Mouse (Mus musculus) intestine, postnatal 0 days (tissue): ENCODE results near the gene Ccnb1. TPM values are rescaled to one million over a fixed set of nuclear protein-coding genes. Genes with fewer than 3 reads are reported as not detected.

Source experiments
- ATAC-seq: fragments of 200-750 bp; cut with Nextera tagmentation; 2 replicates; pipeline ENCODE4 v1.8.0; 2017; ENCODE audit warnings: mild to moderate bottlenecking, moderate TSS enrichment, moderate library complexity
- H3K27ac ChIP-seq: fragments of 300-500 bp; sonication (generic); 2 replicates; pipeline ENCODE4 v1.5.1; 2014; ENCODE audit warnings: mild to moderate bottlenecking, low read depth, low read length, moderate library complexity
- H3K27me3 ChIP-seq: fragments of 300-500 bp; sonication (generic); replicated peaks from 2 replicates; pipeline ENCODE4 v1.6.1; 2014; ENCODE audit warnings: low read length, mixed read lengths; ENCODE audit not compliant: control insufficient read depth, insufficient read depth
- H3K36me3 ChIP-seq: fragments of 300-500 bp; sonication (generic); 2 replicates; pipeline ENCODE4 v1.6.1; 2014; ENCODE audit warnings: mild to moderate bottlenecking, moderate library complexity; ENCODE audit not compliant: control insufficient read depth, insufficient read depth
- H3K4me1 ChIP-seq: fragments of 300-500 bp; sonication (generic); replicated peaks from 2 replicates; pipeline ENCODE4 v1.6.1; 2014; ENCODE audit warnings: antibody characterized with exemption, low read length, mixed read lengths; ENCODE audit not compliant: control insufficient read depth, insufficient read depth
- H3K4me2 ChIP-seq: fragments of 300-500 bp; sonication (generic); replicated peaks from 2 replicates; pipeline ENCODE4 v1.6.1; 2014; ENCODE audit warnings: low read depth, mild to moderate bottlenecking, moderate library complexity
- H3K4me3 ChIP-seq: fragments of 300-500 bp; sonication (generic); 2 replicates; pipeline ENCODE4 v1.5.1; 2014; ENCODE audit warnings: low read depth, low read length
- H3K9ac ChIP-seq: fragments of 300-500 bp; sonication (generic); 2 replicates; pipeline ENCODE4 v1.6.1; 2014; ENCODE audit warnings: mild to moderate bottlenecking, low read depth, low read length
- H3K9me3 ChIP-seq: fragments of 300-500 bp; sonication (generic); 2 replicates; pipeline ENCODE4 v1.6.1; 2016; ENCODE audit warnings: mixed run types; ENCODE audit not compliant: control insufficient read depth
- CTCF ChIP-seq: sonication (generic); IDR thresholded peaks from 2 replicates; pipeline ENCODE4 v1.5.1; 2016; ENCODE audit warnings: low read depth, mild to moderate bottlenecking, control low read depth, antibody characterized with exemption, moderate library complexity
- WGBS: fragments of 180-500 bp; shearing (Covaris S2); extraction: QIAGEN DNeasy Blood & Tissue Kit; methylation state at CpG from one replicate; pipeline ENCODE4 v1.1.7; 2014; 5-methylcytosine and 5-hydroxymethylcytosine counted together
- polyA plus RNA-seq: library from polyadenylated mRNA; unstranded; fragments of >200 nt; fragmentation: Nextera tagmentation; extraction: Ambion mirVana; gene quantifications from 2 replicates; pipeline ENCODE4 v1.2.1, GENCODE M21; 2015

Ccnb1 gene
- 30.3 and 41.3 TPM in 2 replicates for polyA plus RNA-seq

GRCm38 (mm10) chr13:100786414-100786867, at the start of gene Ccnb1:
TSS of gene Ccnb1 (minus strand) at chr13:100786570.
- Histone ChIP-seq H3K27me3 (no peaks in the 10 kb centered on the region), H3K4me2 (peak within 1 kb of the TSS; percentile 98), H3K4me3 (peak within 1 kb of the TSS; percentile 89), H3K27ac (no peak within 1 kb of the TSS), H3K4me1 (no peaks in the 10 kb centered on the region), H3K9me3 (no peaks in the 10 kb centered on the region), H3K36me3 (no peaks in the 10 kb centered on the region), H3K9ac (peak within 1 kb of the TSS; percentile 65)
- ATAC-seq: peak; percentile 97
- TF ChIP-seq CTCF: peak; percentile 69
- WGBS: under 1% methylated on average over 34 of the region's 35 CpGs

GRCm38 (mm10) chr13:100834777-100835176, 48.4 kb upstream of the Ccnb1 start:
- no peaks in the 10 kb centered on the region for H3K36me3 ChIP-seq
- H3K4me1 ChIP-seq: peaks cover 5% of the 10 kb centered on the region; the same call in 1 of the 2 replicates
- no peaks in the 10 kb centered on the region for H3K9me3 ChIP-seq
- H3K4me3 ChIP-seq: no peak overlapping the region
- TF ChIP-seq CTCF: no peak
- H3K27me3 ChIP-seq: no peaks in the 10 kb centered on the region
- no peak overlapping the region for H3K27ac ChIP-seq
- H3K4me2 ChIP-seq: no peak overlapping the region
- H3K9ac ChIP-seq: no peak overlapping the region
- no peak for ATAC-seq

- Histone ChIP-seq H3K36me3 (peaks cover under 1% of the 10 kb centered on the region; the same call in 1 of the 2 replicates), H3K27ac (no peak overlapping the region), H3K4me3 (peak overlapping the region; percentile 97), H3K27me3 (no peaks in the 10 kb centered on the region), H3K4me2 (peak overlapping the region; percentile 75; the same call in 1 of the 2 replicates), H3K4me1 (peaks cover 9% of the 10 kb centered on the region; the same call in 1 of the 2 replicates), H3K9me3 (no peaks in the 10 kb centered on the region), H3K9ac (no peak overlapping the region)
- ATAC-seq: peak; percentile 7
- no peak for TF ChIP-seq CTCF
- WGBS: 55% methylated on average over 6 of the region's 6 CpGs
Measured at GRCm38 (mm10) chr13:100833640-100834002, 47.3 kb upstream of the Ccnb1 start.

- H3K36me3 ChIP-seq: peaks cover 6% of the 10 kb centered on the region; the same call in 1 of the 2 replicates
- peaks cover 9% of the 10 kb centered on the region; the same call in 1 of the 2 replicates for H3K4me1 ChIP-seq
- no peaks in the 10 kb centered on the region for H3K9me3 ChIP-seq
- peak within 1 kb of the TSS; percentile 97 for H3K4me3 ChIP-seq
- peak; percentile 92 for TF ChIP-seq CTCF
- no peaks in the 10 kb centered on the region for H3K27me3 ChIP-seq
- H3K9ac ChIP-seq: peak within 1 kb of the TSS; percentile 94
- peak; percentile 97 for ATAC-seq
- WGBS: under 1% methylated on average over 94 of the region's 94 CpGs
- peak within 1 kb of the TSS; percentile 75 for H3K4me2 ChIP-seq
- peak within 1 kb of the TSS; percentile 98 for H3K27ac ChIP-seq
Measured at GRCm38 (mm10) chr13:100832741-100833639, 46.6 kb upstream of the Ccnb1 start, which contains the start of gene Slc30a5. TSS of gene Slc30a5 (minus strand) at chr13:100833427.

GRCm38 (mm10) chr13:100832188-100832587, 45.8 kb upstream of the Ccnb1 start:
- H3K4me2 ChIP-seq: peak overlapping the region; percentile 75
- peaks cover 11% of the 10 kb centered on the region for H3K36me3 ChIP-seq
- no peaks in the 10 kb centered on the region for H3K9me3 ChIP-seq
- peak overlapping the region; percentile 94 for H3K9ac ChIP-seq
- no peak for ATAC-seq
- peaks cover 9% of the 10 kb centered on the region; the same call in 1 of the 2 replicates for H3K4me1 ChIP-seq
- H3K4me3 ChIP-seq: peak overlapping the region; percentile 97
- 1% methylated on average over 8 of the region's 8 CpGs for WGBS
- H3K27ac ChIP-seq: peak overlapping the region; percentile 98
- H3K27me3 ChIP-seq: no peaks in the 10 kb centered on the region
- TF ChIP-seq CTCF: no peak

GRCm38 (mm10) chr13:100831123-100831522, 44.8 kb upstream of the Ccnb1 start:
- peak overlapping the region; percentile 75 for H3K4me2 ChIP-seq
- 65% methylated on average over 6 of the region's 6 CpGs for WGBS
- H3K4me3 ChIP-seq: 0 out of 2 replicates have a peak overlapping the region, but pooled peaks have one; percentile 12
- H3K27ac ChIP-seq: peak overlapping the region; percentile 46; the same call in 1 of the 2 replicates
- H3K9ac ChIP-seq: no peak overlapping the region
- no peaks in the 10 kb centered on the region for H3K9me3 ChIP-seq
- ATAC-seq: no peak
- peaks cover 16% of the 10 kb centered on the region for H3K36me3 ChIP-seq
- H3K27me3 ChIP-seq: no peaks in the 10 kb centered on the region
- TF ChIP-seq CTCF: no peak
- peaks cover 9% of the 10 kb centered on the region; the same call in 1 of the 2 replicates for H3K4me1 ChIP-seq
